Mouse (Mus musculus) limb, embryonic 11.5 days (tissue): ENCODE data around the gene Sphk1. TPM values are rescaled to one million over a fixed set of nuclear protein-coding genes. Genes with fewer than 3 reads are reported as not detected.

Source experiments
- ATAC-seq: fragments of 200-750 bp; cut with Nextera tagmentation; 2 replicates; pipeline ENCODE4 v1.8.0; 2017; ENCODE audit warnings: low read depth; ENCODE audit not compliant: insufficient number of reproducible peaks, low FRiP score, low TSS enrichment
- DNase-seq: peaks from one replicate; pipeline ENCODE4 v3.0.0-alpha.2; 2015; ENCODE audit warnings: low spot score
- H3K27ac ChIP-seq: fragments of 300-500 bp; sonication (generic); replicated peaks from 2 replicates; pipeline ENCODE4 v1.5.1; 2014; ENCODE audit warnings: low read depth, mild to moderate bottlenecking, low read length
- H3K27me3 ChIP-seq: fragments of 300-500 bp; sonication (generic); 2 replicates; pipeline ENCODE4 v1.6.1; 2014; ENCODE audit warnings: mild to moderate bottlenecking, low read length, mixed read lengths; ENCODE audit not compliant: control insufficient read depth, insufficient read depth
- H3K36me3 ChIP-seq: fragments of 300-500 bp; sonication (generic); 2 replicates; pipeline ENCODE4 v1.6.1; 2014; ENCODE audit warnings: mild to moderate bottlenecking, low read length, moderate library complexity, mixed read lengths; ENCODE audit not compliant: control insufficient read depth, insufficient read depth
- H3K4me1 ChIP-seq: fragments of 300-500 bp; sonication (generic); 2 replicates; pipeline ENCODE4 v1.6.1; 2014; ENCODE audit warnings: low read length, mixed read lengths; ENCODE audit not compliant: control insufficient read depth, insufficient read depth
- H3K4me2 ChIP-seq: fragments of 300-500 bp; sonication (generic); 2 replicates; pipeline ENCODE4 v1.6.1; 2014; ENCODE audit warnings: low read depth, mild to moderate bottlenecking, moderate library complexity; ENCODE audit not compliant: severe bottlenecking
- H3K4me3 ChIP-seq: fragments of 300-500 bp; sonication (generic); 2 replicates; pipeline ENCODE4 v1.5.1; 2014; ENCODE audit warnings: low read depth, low read length
- H3K9ac ChIP-seq: fragments of 300-500 bp; sonication (generic); 2 replicates; pipeline ENCODE4 v1.6.1; 2014; ENCODE audit warnings: mild to moderate bottlenecking, low read length
- H3K9me3 ChIP-seq: fragments of 300-500 bp; sonication (generic); 2 replicates; pipeline ENCODE4 v1.6.1; 2016; ENCODE audit warnings: low read length; ENCODE audit not compliant: control insufficient read depth
- WGBS: fragments of 180-500 bp; shearing (Covaris S2); extraction: QIAGEN DNeasy Blood & Tissue Kit; methylation state at CpG from one replicate; pipeline ENCODE4 v1.1.7; 2014; 5-methylcytosine and 5-hydroxymethylcytosine counted together
- polyA plus RNA-seq: library from polyadenylated mRNA; unstranded; fragments of >200 nt; fragmentation: Nextera tagmentation; extraction: Ambion mirVana; gene quantifications from 2 replicates; pipeline ENCODE4 v1.2.1, GENCODE M21; 2014

Gene Sphk1
- polyA plus RNA-seq, 1 experiment from 2014 or later: 1.3 TPM

GRCm38 (mm10) chr11:116552194-116552593 is 21.5 kb downstream of the Sphk1 start:
- H3K4me2 ChIP-seq: no peak overlapping the region
- H3K4me3 ChIP-seq: no peak overlapping the region
- H3K9me3 ChIP-seq: no peaks in the 10 kb centered on the region
- peaks cover 4% of the 10 kb centered on the region; the same call in 1 of the 2 replicates for H3K36me3 ChIP-seq
- no peak for DNase-seq
- H3K27ac ChIP-seq: no peak overlapping the region
- WGBS: 65% methylated on average over 1 of the region's 1 CpGs
- ATAC-seq: no peak
- no peak overlapping the region for H3K9ac ChIP-seq
- H3K4me1 ChIP-seq: peaks cover 13% of the 10 kb centered on the region
- H3K27me3 ChIP-seq: no peaks in the 10 kb centered on the region

- H3K27me3 ChIP-seq: no peaks in the 10 kb centered on the region
- no peaks in the 10 kb centered on the region for H3K9me3 ChIP-seq
- 53% methylated on average over 12 of the region's 12 CpGs for WGBS
- no peak overlapping the region for H3K27ac ChIP-seq
- no peak overlapping the region for H3K4me3 ChIP-seq
- DNase-seq (peak; percentile 54), ATAC-seq (no peak)
- H3K4me1 ChIP-seq: peaks cover 18% of the 10 kb centered on the region
- no peaks in the 10 kb centered on the region for H3K36me3 ChIP-seq
- no peak overlapping the region for H3K9ac ChIP-seq
- H3K4me2 ChIP-seq: no peak overlapping the region
These were observed 23.6 kb downstream of the Sphk1 start for GRCm38 (mm10) chr11:116554171-116554878.

- H3K27me3 ChIP-seq: no peaks in the 10 kb centered on the region
- no peak overlapping the region for H3K27ac ChIP-seq
- no peaks in the 10 kb centered on the region for H3K36me3 ChIP-seq
- DNase-seq (no peak), ATAC-seq (no peak)
- no peak overlapping the region for H3K4me2 ChIP-seq
- H3K4me1 ChIP-seq: peaks cover 18% of the 10 kb centered on the region
- H3K9me3 ChIP-seq: no peaks in the 10 kb centered on the region
- WGBS: 68% methylated on average over 1 of the region's 1 CpGs
- no peak overlapping the region for H3K9ac ChIP-seq
- H3K4me3 ChIP-seq: no peak overlapping the region
These were observed 24.8 kb downstream of the Sphk1 start for GRCm38 (mm10) chr11:116555572-116555971.

DNA sequence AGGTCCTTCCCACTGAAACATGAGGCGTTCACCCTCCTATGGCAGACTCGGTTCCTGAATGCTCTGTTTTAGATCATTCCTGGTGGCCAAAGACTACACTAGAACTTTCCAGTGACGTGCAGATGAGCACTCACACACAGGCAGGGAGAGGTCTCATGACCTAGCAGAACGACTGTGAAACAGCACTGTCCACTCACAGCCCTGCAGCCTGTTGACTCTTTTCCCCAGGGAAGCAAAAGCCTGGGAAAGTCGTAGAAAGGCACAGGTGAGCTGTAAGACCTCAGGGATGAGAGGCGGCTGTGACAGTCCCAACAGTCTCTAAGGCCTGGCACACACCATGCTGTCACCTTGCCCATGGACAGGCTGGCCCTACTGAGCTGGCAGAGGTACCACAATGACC is 25.6 kb downstream of the Sphk1 start:
- no peaks in the 10 kb centered on the region for H3K36me3 ChIP-seq
- no peak overlapping the region for H3K27ac ChIP-seq
- H3K9ac ChIP-seq: no peak overlapping the region

DNA sequence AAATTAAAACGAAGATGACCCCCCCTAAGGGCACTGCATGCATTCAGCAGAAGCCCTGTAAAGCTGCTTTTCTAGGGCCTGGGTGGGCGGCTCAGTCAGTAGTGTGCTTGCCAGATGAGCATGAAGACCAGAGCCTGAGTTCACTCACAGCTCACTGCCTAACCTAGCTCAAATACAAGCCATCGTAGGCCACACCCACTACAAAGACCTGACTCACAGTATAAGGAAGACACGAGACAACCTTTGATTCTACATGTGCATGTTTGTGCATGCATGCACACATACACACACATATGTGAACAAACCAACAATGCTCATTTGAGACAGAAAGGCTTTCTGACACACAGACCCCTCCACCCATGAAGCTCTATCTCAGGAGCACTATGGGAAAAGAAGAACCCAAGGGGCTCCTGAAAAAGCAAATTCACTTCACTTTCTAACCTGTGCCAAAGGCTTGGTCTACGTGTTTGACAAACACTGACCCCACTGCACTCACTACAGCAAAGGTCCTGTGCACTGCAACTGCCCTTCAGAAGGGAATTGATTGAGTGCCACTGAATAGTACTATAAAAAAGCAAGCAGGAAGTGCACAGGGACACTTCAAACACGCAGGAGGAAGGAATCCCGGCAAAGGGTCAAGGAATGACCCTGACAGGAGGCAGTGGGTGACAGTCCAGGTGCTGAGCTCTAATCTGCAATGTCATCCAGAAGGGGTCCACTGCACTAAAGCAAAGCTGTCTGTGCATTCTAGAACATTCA is 34.7 kb downstream of the Sphk1 start:
- WGBS: 38% methylated on average over 7 of the region's 7 CpGs
- Histone ChIP-seq H3K27me3 (no peaks in the 10 kb centered on the region), H3K9me3 (no peaks in the 10 kb centered on the region), H3K4me3 (no peak overlapping the region), H3K4me2 (no peak overlapping the region), H3K36me3 (no peaks in the 10 kb centered on the region), H3K4me1 (no peaks in the 10 kb centered on the region), H3K9ac (no peak overlapping the region), H3K27ac (no peak overlapping the region)
- ATAC-seq: no peak
- DNase-seq: no peak

More for the DNA sequence above, 25.6 kb downstream of the Sphk1 start:
- ATAC-seq (no peak), DNase-seq (no peak)
- 60% methylated on average over 6 of the region's 6 CpGs for WGBS
- H3K27me3 ChIP-seq: no peaks in the 10 kb centered on the region
- no peak overlapping the region for H3K4me2 ChIP-seq
- peaks cover 13% of the 10 kb centered on the region; the same call in 1 of the 2 replicates for H3K4me1 ChIP-seq
- no peak overlapping the region for H3K4me3 ChIP-seq
- no peaks in the 10 kb centered on the region for H3K9me3 ChIP-seq

GRCm38 (mm10) chr11:116567531-116567930 is 36.8 kb downstream of the Sphk1 start:
- Histone ChIP-seq H3K9ac (no peak overlapping the region; the same call in 1 of the 2 replicates), H3K4me3 (no peak overlapping the region), H3K27me3 (no peaks in the 10 kb centered on the region), H3K4me1 (no peaks in the 10 kb centered on the region), H3K36me3 (no peaks in the 10 kb centered on the region), H3K27ac (no peak overlapping the region), H3K9me3 (no peaks in the 10 kb centered on the region), H3K4me2 (no peak overlapping the region)
- ATAC-seq (no peak), DNase-seq (no peak)
- WGBS: 81% methylated on average over 8 of the region's 8 CpGs

DNA sequence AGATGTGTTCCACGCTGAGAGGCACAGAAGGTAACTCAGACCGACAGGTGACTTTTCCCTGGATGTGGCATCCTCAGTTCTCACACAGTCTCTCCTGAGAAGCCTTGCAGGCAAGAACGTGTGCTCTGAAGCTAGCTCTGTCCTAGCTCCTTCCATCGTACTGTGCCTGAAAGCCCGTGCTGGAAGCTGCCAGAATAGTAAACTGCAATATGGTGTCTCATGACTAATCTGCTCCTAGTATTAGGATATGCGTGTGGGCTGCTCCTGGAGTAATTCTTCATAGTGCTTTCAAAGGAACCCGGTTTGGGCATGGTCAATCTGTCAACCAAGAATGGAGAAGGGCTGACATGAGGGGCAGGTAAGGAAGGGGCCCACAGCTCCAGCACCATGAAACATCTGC is 40.1 kb downstream of the Sphk1 start:
- H3K27me3 ChIP-seq: no peaks in the 10 kb centered on the region
- no peak overlapping the region for H3K9ac ChIP-seq
- H3K9me3 ChIP-seq: no peaks in the 10 kb centered on the region
- no peak overlapping the region for H3K4me3 ChIP-seq
- peaks cover 10% of the 10 kb centered on the region for H3K4me1 ChIP-seq
- no peak overlapping the region for H3K4me2 ChIP-seq
- ATAC-seq (no peak), DNase-seq (no peak)
- no peaks in the 10 kb centered on the region for H3K36me3 ChIP-seq
- WGBS: 85% methylated on average over 7 of the region's 7 CpGs
- no peak overlapping the region for H3K27ac ChIP-seq

DNA sequence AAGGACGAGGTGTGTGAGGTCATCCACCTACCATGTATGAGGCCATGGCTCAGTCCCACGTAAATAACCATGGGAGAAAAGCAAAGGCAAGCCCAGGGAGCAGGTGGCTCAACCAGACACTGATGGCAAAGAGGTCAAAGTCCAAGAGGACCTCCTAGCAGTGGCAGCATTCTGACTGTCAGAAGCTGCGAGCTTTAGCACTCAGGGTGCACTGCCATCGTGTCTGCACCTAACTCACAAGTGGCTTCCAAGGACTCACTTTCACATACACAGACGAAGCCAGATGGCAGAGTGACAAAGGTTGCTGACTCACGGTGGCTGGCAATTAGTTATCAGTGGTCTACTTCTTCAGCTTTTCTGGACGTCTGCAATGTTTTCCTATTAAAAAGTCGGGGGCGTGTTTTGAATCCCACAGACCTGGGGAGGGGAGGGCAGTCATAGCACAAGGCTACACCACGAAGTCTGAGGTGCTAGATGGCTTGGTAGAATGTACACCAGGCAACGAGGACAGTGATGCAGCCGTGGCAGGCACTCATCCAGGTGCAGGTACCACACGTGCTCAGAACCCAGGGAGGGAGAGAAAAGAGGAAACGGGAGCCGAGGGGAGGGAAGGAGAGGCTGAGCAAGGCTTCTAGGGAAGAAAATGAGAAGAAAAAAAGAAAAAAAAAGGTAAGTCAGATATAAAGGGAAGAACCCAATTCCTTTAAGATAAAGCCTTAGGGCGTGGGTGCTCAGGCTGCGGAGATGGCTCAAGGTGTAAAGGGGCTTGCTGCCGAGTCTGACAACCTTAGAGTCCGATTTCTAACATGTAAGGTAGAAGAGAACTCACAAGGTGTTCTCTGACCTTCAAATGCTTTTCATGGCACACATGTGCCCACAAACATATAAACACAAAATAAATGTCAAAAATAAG is 41.3 kb downstream of the Sphk1 start:
- DNase-seq (no peak), ATAC-seq (no peak)
- no peak overlapping the region for H3K4me3 ChIP-seq
- no peaks in the 10 kb centered on the region for H3K36me3 ChIP-seq
- H3K27me3 ChIP-seq: no peaks in the 10 kb centered on the region
- H3K9me3 ChIP-seq: no peaks in the 10 kb centered on the region
- peaks cover 12% of the 10 kb centered on the region for H3K4me1 ChIP-seq
- no peak overlapping the region for H3K9ac ChIP-seq
- no peak overlapping the region for H3K4me2 ChIP-seq
- H3K27ac ChIP-seq: no peak overlapping the region
- 81% methylated on average over 19 of the region's 19 CpGs for WGBS
